Mouse (Mus musculus): ENCODE measurements around the gene Zwilch. TPM values are rescaled to one million over a fixed set of nuclear protein-coding genes. Genes with fewer than 3 reads are reported as not detected.

Zwilch gene
- total and polyA plus RNA-seq, 3 experiments, result 49.3 to 74.1 (median 72.8) TPM

DNA sequence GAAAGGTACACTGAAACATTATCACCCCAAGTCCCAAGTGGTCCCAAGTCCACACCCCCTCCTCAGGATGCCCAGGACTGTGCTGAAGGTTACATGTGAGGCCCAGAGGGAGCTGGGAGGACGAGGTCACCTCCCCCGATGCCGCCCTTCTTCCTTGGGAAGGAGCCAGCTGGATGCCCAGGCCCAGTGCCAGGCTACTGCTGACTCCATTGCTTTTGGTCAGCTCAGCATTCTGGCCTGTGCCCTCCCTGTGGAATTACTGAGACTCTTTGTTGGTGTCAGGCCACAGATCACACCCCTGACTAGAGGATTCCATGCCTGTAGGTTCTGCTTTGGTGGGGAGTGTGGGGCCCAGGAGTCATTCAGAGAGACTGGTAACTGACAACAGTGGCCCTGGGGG is 56.0 kb downstream of the Zwilch start, which contains the start of gene Lctl:
Lctl (plus strand) TSS at position 272 of the 400 bp plus-strand sequence.
- no peaks in the 10 kb centered on the region for H3K79me2 ChIP-seq (replicated peaks; ENCODE audit: control insufficient read depth, extremely low read depth, insufficient read depth, poor library complexity, severe bottlenecking)
- no peaks in the 10 kb centered on the region for H3K27me3 ChIP-seq (replicated peaks)
- no peaks in the 10 kb centered on the region for H3K36me3 ChIP-seq (replicated peaks in 1 of 2; ENCODE audit: control insufficient read depth in 1 of 2, insufficient read depth in 1 of 2, low read length in 1 of 2)
- no peak within 1 kb of the TSS for H3K4me3 ChIP-seq (replicated peaks in 1 of 3; ENCODE audit: low read depth in 2 of 3, low read length in 2 of 3, poor library complexity in 1 of 3)
- no peak within 1 kb of the TSS for H3K27ac ChIP-seq (ENCODE audit: insufficient read depth, low read depth)
- H3K9ac ChIP-seq (ENCODE audit: insufficient read depth, low read depth), result no peak within 1 kb of the TSS
- dilution Hi-C loops (cut with MboI; ENCODE audit: extremely low pct_ligation_motif_present, extremely low pct_unique_long_range_greater_than_20kb, low sequenced_read_pairs), result no loop called here
- no peak for DNase-seq (ENCODE audit: extremely low read depth)
- 0 out of 4 replicates have a peak, but pooled peaks cover 0 to 3% of the 10 kb centered on the region in 2 experiments for H3K4me1 ChIP-seq (ENCODE audit: control insufficient read depth in 1 of 2, insufficient read depth in 2 of 2)
- H3K4me2 ChIP-seq (ENCODE audit: insufficient read depth, low read depth, poor library complexity, severe bottlenecking), result no peak within 1 kb of the TSS
- no peaks in the 10 kb centered on the region for H3K9me3 ChIP-seq (replicated peaks; ENCODE audit: low read length)
- in situ Hi-C loops (cut with MboI; ENCODE audit: low pct_ligation_motif_present, low pct_unique_long_range_greater_than_20kb, low sequenced_read_pairs), result no loop called here
- TF ChIP-seq CHD2 (IDR thresholded peaks at IDR 0.05; ENCODE audit: low read length) (no peak), ETS1 (conservative IDR thresholded peaks at IDR 0.05; ENCODE audit: low read depth, low read length) (no peak), CTCF (conservative IDR thresholded peaks at IDR 0.05 in 1 of 2, IDR thresholded peaks at IDR 0.05 in 1 of 2; ENCODE audit: low read depth in 2 of 2, low read length in 2 of 2) (no peak), KAT2A (IDR thresholded peaks at IDR 0.05; ENCODE audit: insufficient replicate concordance, low read length) (no peak), GABPA (IDR thresholded peaks at IDR 0.05; ENCODE audit: insufficient replicate concordance, low read depth, low read length) (no peak), MAX (IDR thresholded peaks at IDR 0.05; ENCODE audit: low read length) (no peak), TCF12 (IDR thresholded peaks at IDR 0.05; ENCODE audit: low read depth, low read length) (no peak), MEF2A (IDR thresholded peaks at IDR 0.05; ENCODE audit: borderline replicate concordance, low read depth, low read length) (no peak), ZKSCAN1 (IDR thresholded peaks at IDR 0.05; ENCODE audit: borderline replicate concordance, low read depth, low read length) (no peak), SIN3A (IDR thresholded peaks at IDR 0.05; ENCODE audit: low read length) (no peak), ELF1 (IDR thresholded peaks at IDR 0.05; ENCODE audit: low read depth, low read length) (no peak), ZMIZ1 (IDR thresholded peaks at IDR 0.05; ENCODE audit: low read depth, low read length) (no peak), CHD1 (IDR thresholded peaks at IDR 0.05; ENCODE audit: low read depth, low read length) (no peak)

DNA sequence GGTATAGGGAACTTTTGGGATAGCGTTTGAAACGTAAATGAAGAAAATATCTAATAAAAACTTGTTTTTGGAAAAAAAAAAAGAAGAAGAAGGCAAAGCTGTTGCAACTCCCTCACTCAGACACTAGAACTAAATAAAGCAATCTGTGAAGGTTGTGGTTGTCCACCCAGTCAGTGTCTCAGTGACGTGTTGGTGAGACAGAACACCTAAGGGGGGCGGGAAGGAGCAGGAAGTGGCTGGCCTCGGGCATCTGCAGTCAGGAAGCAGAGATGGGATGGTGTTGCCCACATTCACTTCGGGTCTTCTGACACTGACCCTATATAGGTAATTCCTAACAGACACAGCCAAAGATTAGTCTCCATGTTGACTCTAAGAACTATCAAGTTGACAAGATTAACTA is 57.1 kb downstream of the Zwilch start:
- H3K79me2 ChIP-seq (replicated peaks; ENCODE audit: control insufficient read depth, extremely low read depth, insufficient read depth, poor library complexity, severe bottlenecking), result no peaks in the 10 kb centered on the region
- dilution Hi-C loops (cut with MboI; ENCODE audit: extremely low pct_ligation_motif_present, extremely low pct_unique_long_range_greater_than_20kb, low sequenced_read_pairs), result no loop called here

More for the DNA sequence above, 57.1 kb downstream of the Zwilch start:
- Histone ChIP-seq H3K4me2 (ENCODE audit: insufficient read depth, low read depth, poor library complexity, severe bottlenecking) (no peak overlapping the region), H3K9ac (ENCODE audit: insufficient read depth, low read depth) (no peak overlapping the region), H3K4me1 (ENCODE audit: control insufficient read depth in 1 of 2, insufficient read depth in 2 of 2) (no peaks in the 10 kb centered on the region), H3K27ac (ENCODE audit: insufficient read depth, low read depth) (no peak overlapping the region), H3K9me3 (replicated peaks; ENCODE audit: low read length) (no peaks in the 10 kb centered on the region), H3K27me3 (replicated peaks) (no peaks in the 10 kb centered on the region), H3K4me3 (replicated peaks in 1 of 3; ENCODE audit: low read depth in 2 of 3, low read length in 2 of 3, poor library complexity in 1 of 3) (no peak overlapping the region), H3K36me3 (replicated peaks in 1 of 2; ENCODE audit: control insufficient read depth in 1 of 2, insufficient read depth in 1 of 2, low read length in 1 of 2) (no peaks in the 10 kb centered on the region)
- TF ChIP-seq MXI1 (IDR thresholded peaks at IDR 0.05; ENCODE audit: low read depth, low read length) (no peak), SIN3A (IDR thresholded peaks at IDR 0.05; ENCODE audit: low read length) (no peak), ZKSCAN1 (IDR thresholded peaks at IDR 0.05; ENCODE audit: borderline replicate concordance, low read depth, low read length) (no peak), ETS1 (conservative IDR thresholded peaks at IDR 0.05; ENCODE audit: low read depth, low read length) (no peak), ELF1 (IDR thresholded peaks at IDR 0.05; ENCODE audit: low read depth, low read length) (no peak), MAZ (IDR thresholded peaks at IDR 0.05; ENCODE audit: low read depth, low read length) (no peak), TBP (conservative IDR thresholded peaks at IDR 0.05; ENCODE audit: low read depth, low read length) (no peak), ZNF384 (IDR thresholded peaks at IDR 0.05; ENCODE audit: low read depth, low read length) (no peak), MAFK (IDR thresholded peaks at IDR 0.05; ENCODE audit: insufficient replicate concordance, low read length) (no peak), JUND (conservative IDR thresholded peaks at IDR 0.05; ENCODE audit: low read depth, low read length) (no peak), NELFE (IDR thresholded peaks at IDR 0.05; ENCODE audit: low read depth, low read length) (no peak), USF1 (IDR thresholded peaks at IDR 0.05; ENCODE audit: low read depth, low read length) (no peak), GABPA (IDR thresholded peaks at IDR 0.05; ENCODE audit: insufficient replicate concordance, low read depth, low read length) (no peak), CTCF (conservative IDR thresholded peaks at IDR 0.05 in 1 of 2, IDR thresholded peaks at IDR 0.05 in 1 of 2; ENCODE audit: low read depth in 2 of 2, low read length in 2 of 2) (no peak), ZMIZ1 (IDR thresholded peaks at IDR 0.05; ENCODE audit: low read depth, low read length) (no peak), ZC3H11A (IDR thresholded peaks at IDR 0.05; ENCODE audit: low read depth, low read length) (no peak), NRF1 (IDR thresholded peaks at IDR 0.05; ENCODE audit: low read depth, low read length) (no peak), MEF2A (IDR thresholded peaks at IDR 0.05; ENCODE audit: borderline replicate concordance, low read depth, low read length) (no peak), IRF4 (IDR thresholded peaks at IDR 0.05; ENCODE audit: low read depth, low read length) (no peak), MYC (IDR thresholded peaks at IDR 0.05; ENCODE audit: low read depth, low read length) (no peak)
- in situ Hi-C loops (cut with MboI; ENCODE audit: low pct_ligation_motif_present, low pct_unique_long_range_greater_than_20kb, low sequenced_read_pairs), result no loop called here
- DNase-seq (ENCODE audit: extremely low read depth), result no peak
